26 mouse cellular contexts compared by ENCODE assay signal in the genomic region with DNA sequence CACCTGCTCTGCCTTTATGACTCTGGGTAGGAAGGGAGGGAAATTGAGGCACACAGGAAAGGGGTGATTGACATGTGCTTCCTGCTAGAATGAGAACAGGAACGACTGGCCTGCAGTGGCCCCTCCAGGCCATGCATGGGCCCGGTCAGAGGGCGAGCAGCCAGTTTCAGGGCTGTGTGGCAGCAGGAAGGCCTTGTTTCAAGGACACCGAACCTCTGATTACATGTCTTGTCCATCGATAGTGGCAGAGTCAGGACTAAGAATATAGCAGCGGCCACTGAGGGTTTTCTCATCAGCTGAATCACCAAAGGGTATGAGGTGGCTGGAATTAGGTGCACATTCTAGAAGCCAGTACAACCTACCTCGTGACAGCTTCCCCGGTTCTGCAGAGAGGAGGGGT. TPM values are rescaled to one million over a fixed set of nuclear protein-coding genes. Genes with fewer than 3 reads are reported as not detected.
DNase-seq lines count a peak whose midpoint lies in the region; ATAC-seq lines count a peak whose summit lies in the region.
"Had no signal": no experiment of that assay in that cellular context is flagged by ENCODE, and none has a peak within 500 bp of the region (broad histone marks: within the 10 kb centered on the region; RNA-seq: fewer than 3 reads in every experiment).

No protein-coding gene starts in this region.

- H3K4me3 ChIP-seq in heart, embryonic 13.5 days = no peak overlapping the region
- H3K4me3 ChIP-seq in megakaryocyte, embryonic 14.5 days (replicated peaks) = peak overlapping the region; percentile 16
- H3K4me3 ChIP-seq: embryonic facial prominence, embryonic 15.5 days; erythroblast, embryonic 14.5 days; forebrain, embryonic 10.5 days; gastrocnemius, adult 2 months; hindbrain, embryonic 12.5 days had no signal

- intact Hi-C loops in heart, postnatal 25 days (cut with DNase I) = no loop called here

- no peak for ATAC-seq in heart, embryonic 13.5 days (ENCODE audit: extremely low read depth, insufficient number of reproducible peaks, low FRiP score, low TSS enrichment)
- ATAC-seq in megakaryocyte, adult 5-6 weeks (ENCODE audit: poor library complexity, severe bottlenecking) = no peak
- ATAC-seq: CD4-positive, CD25-positive, alpha-beta regulatory T cell, adult 4 months; forebrain, embryonic 14.5 days; hindbrain, embryonic 16.5 days; inflammation-experienced regulatory T-cells, adult 6 months; intestine, postnatal 0 days had no signal

- no peaks in the 10 kb centered on the region for H3K27me3 ChIP-seq in heart, embryonic 13.5 days (replicated peaks)
- H3K27me3 ChIP-seq in megakaryocyte, embryonic 14.5 days (replicated peaks) = no peaks in the 10 kb centered on the region
- H3K27me3 ChIP-seq: embryonic facial prominence, embryonic 15.5 days; hindbrain, embryonic 12.5 days had no signal

- WGBS in heart, embryonic 13.5 days = 33% methylated on average over 8 of the region's 8 CpGs

- peak overlapping the region; percentile 53 for H3K27ac ChIP-seq in heart, embryonic 13.5 days (replicated peaks)
- H3K27ac ChIP-seq: embryonic facial prominence, embryonic 15.5 days; forebrain, embryonic 10.5 days; gastrocnemius, adult 2 months; hindbrain, embryonic 12.5 days had no signal

- no peaks in the 10 kb centered on the region for H3K9me3 ChIP-seq in heart, embryonic 13.5 days
- no peaks in the 10 kb centered on the region for H3K9me3 ChIP-seq in megakaryocyte, embryonic 14.5 days
- H3K9me3 ChIP-seq: embryonic facial prominence, embryonic 15.5 days; forebrain, embryonic 10.5 days; G1E; hindbrain, embryonic 12.5 days had no signal

- peaks cover 85% of the 10 kb centered on the region for H3K4me1 ChIP-seq in heart, embryonic 13.5 days
- peaks cover 61% of the 10 kb centered on the region for H3K4me1 ChIP-seq in megakaryocyte, embryonic 14.5 days

- H3K4me2 ChIP-seq in heart, embryonic 13.5 days = peak overlapping the region; percentile 42
- H3K4me2 ChIP-seq: embryonic facial prominence, embryonic 15.5 days; hindbrain, embryonic 12.5 days had no signal

- H3K36me3 ChIP-seq in heart, embryonic 13.5 days = peaks cover 23% of the 10 kb centered on the region
- H3K36me3 ChIP-seq in megakaryocyte, embryonic 14.5 days (replicated peaks; ENCODE audit: low read length) = peaks cover 72% of the 10 kb centered on the region
- H3K36me3 ChIP-seq: hindbrain, embryonic 12.5 days had no signal

- DNase-seq in adrenal gland, postnatal 36 days = peak; percentile 20 to 48
- no peak for DNase-seq in adrenal gland, adult 8-10 months
- no peak for DNase-seq in heart, postnatal 25 days (ENCODE audit: low spot score)
- DNase-seq in 416B (ENCODE audit: low read depth) = peak; percentile 71
- DNase-seq in cerebellum, adult 9-11 months = no peak
- DNase-seq: B cell, adult 2 months; cerebellum, adult 2 months; cerebellum, postnatal 14 days; embryo, embryonic 11 days; gastrocnemius, postnatal 25 days; heart, postnatal 10 days; kidney, adult 8-10 months had no signal

- peak overlapping the region; percentile 41; the same call in 1 of the 2 replicates for H3K9ac ChIP-seq in heart, embryonic 13.5 days
- H3K9ac ChIP-seq: embryonic facial prominence, embryonic 15.5 days; hindbrain, embryonic 12.5 days had no signal

RNA-seq across cellular contexts. Expression of a gene that starts 7.0 kb away (rescaled TPM):
- 1 to 10 TPM; 1.6 to 1.9 TPM for total RNA-seq in adrenal gland, postnatal 36 days (2021)
- total RNA-seq in adrenal gland, adult 8-10 months (2022) = under 1 TPM; 0.49 to 0.80 (median 0.65) TPM
- polyA plus RNA-seq in heart, embryonic 13.5 days (2015; fragmentation: Nextera tagmentation; extraction: Ambion mirVana) = 56.7 and 56.9 TPM in 2 replicates
- total RNA-seq in heart, postnatal 25 days (2021) = 1 to 10 TPM in 1 of 2 experiments, under 1 TPM in 1; 0.75 to 1.1 TPM
- polyA plus RNA-seq in megakaryocyte, embryonic 14.5 days (2012; ENCODE audit: insufficient read depth, low replicate concordance) = 2.7 and 2.8 TPM in 2 replicates
- total RNA-seq in megakaryocyte, adult 5-6 weeks (2015) = 9.5 and 10.3 TPM in 2 replicates
- 8.1 and 10.6 TPM in 2 replicates for total RNA-seq in megakaryocyte, adult 5-6 weeks (2017)

RNA-seq across cellular contexts. Expression of a gene that starts 19.7 kb away (rescaled TPM):
- total RNA-seq in adrenal gland, postnatal 36 days (2021) = 10 to 100 TPM; 10.6 to 11.2 TPM
- total RNA-seq in adrenal gland, adult 8-10 months (2022) = 10 to 100 TPM; 12.7 to 24.7 (median 17.1) TPM
- 10.6 and 11.8 TPM in 2 replicates for polyA plus RNA-seq in heart, embryonic 13.5 days (2015; fragmentation: Nextera tagmentation; extraction: Ambion mirVana)
- 10 to 100 TPM; 16.2 to 17.8 TPM for total RNA-seq in heart, postnatal 25 days (2021)
- 3.9 and 5.3 TPM in 2 replicates for polyA plus RNA-seq in megakaryocyte, embryonic 14.5 days (2012; ENCODE audit: insufficient read depth, low replicate concordance)
- 8.4 and 12.4 TPM in 2 replicates for total RNA-seq in megakaryocyte, adult 5-6 weeks (2015)
- 10.2 and 10.4 TPM in 2 replicates for total RNA-seq in megakaryocyte, adult 5-6 weeks (2017)

Comparison
In these comparisons a context has a peak if more than half of its experiments do, and no peak if none do; other contexts are left out.
1. DNase-seq: peak in adrenal gland, postnatal 36 days (2 of 2) and 416B (single experiment); none in adrenal gland, adult 8-10 months (single experiment), heart, postnatal 25 days (single experiment) and cerebellum, adult 9-11 months (single experiment).